ENCODE assay signal across 17 mouse cellular contexts in the genomic region with DNA sequence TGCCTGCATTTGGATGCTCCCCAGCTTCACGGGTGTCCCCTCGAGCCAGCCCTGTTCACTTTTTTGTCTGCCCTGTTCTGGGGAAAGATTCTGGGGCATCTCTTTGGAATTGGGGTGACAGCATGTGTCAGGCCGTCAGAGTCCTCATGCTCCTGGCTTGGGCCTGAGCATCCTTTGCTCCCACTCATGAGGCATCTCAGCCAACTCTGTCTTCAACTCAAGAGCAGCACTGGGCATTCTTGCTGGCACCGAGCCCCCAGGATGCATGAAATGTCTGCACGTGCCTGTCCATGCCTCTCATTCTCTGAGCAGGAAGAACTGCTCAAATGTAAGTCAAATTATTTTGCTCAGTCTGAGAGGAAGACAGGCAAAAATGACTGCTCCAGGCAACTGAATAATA.
DNase-seq lines count a peak whose midpoint lies in the region; ATAC-seq and TF ChIP-seq lines count a peak whose summit lies in the region.
"Had no signal": no experiment of that assay in that cellular context is flagged by ENCODE, and none has a peak within 500 bp of the region (broad histone marks: within the 10 kb centered on the region; RNA-seq: fewer than 3 reads in every experiment).

No protein-coding gene starts in this region.

- 13% methylated on average over 5 of the region's 5 CpGs for WGBS in cerebellum, adult 2 months
- WGBS in hindbrain, embryonic 14.5 days = 70% methylated on average over 5 of the region's 5 CpGs
- 82% methylated on average over 5 of the region's 5 CpGs for WGBS in hindbrain, embryonic 11.5 days
- 45% methylated on average over 5 of the region's 5 CpGs for whole genome bisulfite sequencing in hindbrain, postnatal 0 days
- WGBS in neural tube, embryonic 15.5 days = 66% methylated on average over 5 of the region's 5 CpGs

- H3K36me3 ChIP-seq in hindbrain, embryonic 14.5 days (replicated peaks; ENCODE audit: control insufficient read depth, insufficient read depth) = no peaks in the 10 kb centered on the region
- no peaks in the 10 kb centered on the region for H3K36me3 ChIP-seq in hindbrain, embryonic 11.5 days (ENCODE audit: control insufficient read depth, insufficient read depth, low read length)
- H3K36me3 ChIP-seq in hindbrain, postnatal 0 days (ENCODE audit: insufficient read depth, low read length) = no peaks in the 10 kb centered on the region
- no peaks in the 10 kb centered on the region for H3K36me3 ChIP-seq in neural tube, embryonic 15.5 days
- H3K36me3 ChIP-seq: embryonic facial prominence, embryonic 12.5 days had no signal

- intact Hi-C loops in heart, postnatal 36 days (cut with DNase I) = no loop called here

- no peak for TF ChIP-seq CTCF in cerebellum, adult 2 months (IDR thresholded peaks at IDR 0.05; ENCODE audit: borderline replicate concordance, insufficient read depth, low read depth, low read length)
- TF ChIP-seq CTCF in hindbrain, postnatal 0 days (IDR thresholded peaks at IDR 0.05; ENCODE audit: low read depth) = no peak

- H3K4me3 ChIP-seq in cerebellum, adult 2 months (replicated peaks; ENCODE audit: insufficient read depth, low read depth, low read length) = no peak overlapping the region
- H3K4me3 ChIP-seq in hindbrain, embryonic 14.5 days (replicated peaks; ENCODE audit: low read length) = no peak overlapping the region
- no peak overlapping the region for H3K4me3 ChIP-seq in hindbrain, embryonic 11.5 days (ENCODE audit: low read depth, low read length)
- H3K4me3 ChIP-seq in hindbrain, postnatal 0 days (ENCODE audit: low read length) = no peak overlapping the region
- no peak overlapping the region for H3K4me3 ChIP-seq in neural tube, embryonic 15.5 days (replicated peaks)
- H3K4me3 ChIP-seq: embryonic facial prominence, embryonic 12.5 days; gastrocnemius, adult 2 months; heart, adult 2 months had no signal

- H3K27me3 ChIP-seq in cerebellum, adult 2 months (ENCODE audit: control insufficient read depth, insufficient read depth, low read length) = no peaks in the 10 kb centered on the region
- no peaks in the 10 kb centered on the region for H3K27me3 ChIP-seq in hindbrain, embryonic 14.5 days (ENCODE audit: control insufficient read depth, insufficient read depth, low read length)
- no peaks in the 10 kb centered on the region for H3K27me3 ChIP-seq in hindbrain, embryonic 11.5 days (ENCODE audit: control insufficient read depth, insufficient read depth, low read length)
- no peaks in the 10 kb centered on the region for H3K27me3 ChIP-seq in hindbrain, postnatal 0 days (ENCODE audit: insufficient read depth, low read length)
- H3K27me3 ChIP-seq in neural tube, embryonic 15.5 days (replicated peaks) = no peaks in the 10 kb centered on the region
- H3K27me3 ChIP-seq: embryonic facial prominence, embryonic 12.5 days had no signal

- peak overlapping the region; percentile 42 for H3K27ac ChIP-seq in cerebellum, adult 2 months (ENCODE audit: insufficient read depth, low read length)
- peak overlapping the region; percentile 71; the same call in 1 of the 2 replicates for H3K27ac ChIP-seq in hindbrain, embryonic 14.5 days
- no peak overlapping the region for H3K27ac ChIP-seq in hindbrain, embryonic 11.5 days (ENCODE audit: low read depth, low read length)
- no peak overlapping the region for H3K27ac ChIP-seq in hindbrain, postnatal 0 days
- H3K27ac ChIP-seq in neural tube, embryonic 15.5 days (replicated peaks) = peak overlapping the region; percentile 73; the same call in 1 of the 2 replicates
- H3K27ac ChIP-seq: embryonic facial prominence, embryonic 12.5 days; gastrocnemius, adult 2 months; heart, adult 2 months; kidney, postnatal 0 days; macrophage; stomach, postnatal 0 days had no signal

- H3K4me1 ChIP-seq in cerebellum, adult 2 months (ENCODE audit: control insufficient read depth, insufficient read depth, low read length) = peaks cover 84% of the 10 kb centered on the region
- H3K4me1 ChIP-seq in hindbrain, embryonic 14.5 days (replicated peaks; ENCODE audit: control insufficient read depth, insufficient read depth, low read length) = peaks cover 11% of the 10 kb centered on the region; the same call in 1 of the 2 replicates
- no peaks in the 10 kb centered on the region for H3K4me1 ChIP-seq in hindbrain, embryonic 11.5 days (replicated peaks; ENCODE audit: control insufficient read depth, insufficient read depth, low read length)
- 0 out of 2 replicates have a peak, but pooled peaks cover 3% of the 10 kb centered on the region for H3K4me1 ChIP-seq in hindbrain, postnatal 0 days (ENCODE audit: insufficient read depth, low read length)
- peaks cover 21% of the 10 kb centered on the region for H3K4me1 ChIP-seq in neural tube, embryonic 15.5 days
- H3K4me1 ChIP-seq: embryonic facial prominence, embryonic 12.5 days had no signal

- no peak for ATAC-seq in hindbrain, embryonic 14.5 days (ENCODE audit: low FRiP score)
- ATAC-seq in hindbrain, embryonic 11.5 days (ENCODE audit: low FRiP score) = no peak
- ATAC-seq in hindbrain, postnatal 0 days = no peak
- no peak for ATAC-seq in neural tube, embryonic 15.5 days (ENCODE audit: low FRiP score)
- ATAC-seq: liver, postnatal 0 days; Patski had no signal

- no peaks in the 10 kb centered on the region for H3K9me3 ChIP-seq in hindbrain, embryonic 14.5 days (ENCODE audit: control insufficient read depth, low read length)
- H3K9me3 ChIP-seq in hindbrain, embryonic 11.5 days (ENCODE audit: control insufficient read depth, low read length) = no peaks in the 10 kb centered on the region
- no peaks in the 10 kb centered on the region for H3K9me3 ChIP-seq in hindbrain, postnatal 0 days (ENCODE audit: low read length)
- no peaks in the 10 kb centered on the region for H3K9me3 ChIP-seq in neural tube, embryonic 15.5 days (replicated peaks)
- H3K9me3 ChIP-seq: embryonic facial prominence, embryonic 12.5 days had no signal

- TF ChIP-seq POLR2A in cerebellum, adult 2 months (IDR thresholded peaks at IDR 0.05; ENCODE audit: borderline replicate concordance, insufficient read depth, low read length) = no peak

- no peak overlapping the region for H3K4me2 ChIP-seq in hindbrain, embryonic 14.5 days (replicated peaks)
- H3K4me2 ChIP-seq in hindbrain, embryonic 11.5 days (replicated peaks; ENCODE audit: low read depth, low read length) = no peak overlapping the region
- no peak overlapping the region for H3K4me2 ChIP-seq in hindbrain, postnatal 0 days (ENCODE audit: low read depth, low read length)
- no peak overlapping the region for H3K4me2 ChIP-seq in neural tube, embryonic 15.5 days
- H3K4me2 ChIP-seq: embryonic facial prominence, embryonic 12.5 days had no signal

- H3K9ac ChIP-seq in hindbrain, embryonic 14.5 days = no peak overlapping the region
- no peak overlapping the region for H3K9ac ChIP-seq in hindbrain, embryonic 11.5 days (ENCODE audit: low read depth, low read length)
- no peak overlapping the region for H3K9ac ChIP-seq in hindbrain, postnatal 0 days (replicated peaks; ENCODE audit: low read length)
- no peak overlapping the region for H3K9ac ChIP-seq in neural tube, embryonic 15.5 days (replicated peaks)
- H3K9ac ChIP-seq: embryonic facial prominence, embryonic 12.5 days; liver, postnatal 0 days had no signal

- DNase-seq in cerebellum, adult 2 months = peak in 1 of 2 experiments; percentile 45
- DNase-seq in cerebellum, postnatal 36 days = no peak
- DNase-seq in hindbrain, embryonic 14.5 days (ENCODE audit: low spot score) = no peak
- DNase-seq in hindbrain, embryonic 11.5 days (ENCODE audit: low spot score) = no peak
- DNase-seq in hindbrain, postnatal 0 days (ENCODE audit: low spot score) = peak; percentile 13
- no peak for DNase-seq in heart, postnatal 36 days
- no peak for DNase-seq in adrenal gland, postnatal 14 days
- DNase-seq: gastrocnemius, adult 2 months; heart, adult 2 months; liver, postnatal 0 days; thymus, postnatal 14 days had no signal

Comparison
In these comparisons a context has a peak if more than half of its experiments do, and no peak if none do; other contexts are left out.
1. H3K27ac ChIP-seq: peak in cerebellum, adult 2 months (single experiment), hindbrain, embryonic 14.5 days (single experiment) and neural tube, embryonic 15.5 days (single experiment); none in hindbrain, embryonic 11.5 days (single experiment) and hindbrain, postnatal 0 days (single experiment).